Mouse (Mus musculus) cortical plate, adult 2 months (tissue): ENCODE measurements around the gene Usp51.

Experiments used
- CTCF ChIP-seq: fragments of 200-500 bp; IDR thresholded peaks from 2 replicates; pipeline ENCODE4 v1.5.1; 2011; ENCODE audit warnings: mild to moderate bottlenecking, control low read depth, low read length; ENCODE audit not compliant: insufficient read depth; ENCODE audit errors: extremely low read depth
- POLR2A ChIP-seq: fragments of 200-500 bp; IDR thresholded peaks from 2 replicates; pipeline ENCODE4 v1.6.1; 2011; ENCODE audit warnings: mild to moderate bottlenecking, low read length, control low read depth; ENCODE audit not compliant: insufficient read depth; ENCODE audit errors: extremely low read depth

DNA sequence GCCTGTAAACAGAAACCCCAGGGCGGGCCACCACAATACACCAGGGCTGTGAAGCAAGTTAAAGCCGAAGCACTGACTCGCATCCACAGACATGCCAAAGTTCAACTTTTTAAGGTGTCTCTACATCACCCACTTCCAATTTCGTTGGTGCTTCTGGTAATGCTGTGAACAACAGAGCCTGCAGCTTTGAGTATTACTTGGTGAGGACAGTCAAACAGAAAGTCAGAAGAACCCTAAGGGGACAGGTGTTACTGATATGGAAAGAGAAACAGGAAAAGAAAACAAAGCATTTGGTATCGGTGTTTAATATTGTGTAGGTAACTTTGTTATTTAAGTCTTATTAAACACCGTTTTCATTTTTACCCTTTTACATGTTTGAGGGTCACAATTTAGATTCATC is 29.7 kb upstream of the Usp51 start:
- TF ChIP-seq CTCF, result no peak
- TF ChIP-seq POLR2A, result no peak
